Mouse (Mus musculus) cortical plate, adult 2 months (tissue): ENCODE measurements around the gene Ces2a. TPM values are rescaled to one million over a fixed set of nuclear protein-coding genes. Genes with fewer than 3 reads are reported as not detected.

ENCODE experiments used
- H3K27ac ChIP-seq: fragments of 200-500 bp; 2 replicates; pipeline ENCODE4 v1.5.1; 2012; ENCODE audit warnings: low read length, control low read depth, inconsistent platforms; ENCODE audit not compliant: insufficient read depth
- H3K4me1 ChIP-seq: fragments of 200-500 bp; 2 replicates; pipeline ENCODE4 v1.6.1; 2011; ENCODE audit warnings: low read length; ENCODE audit not compliant: control insufficient read depth, insufficient read depth
- H3K4me3 ChIP-seq: fragments of 200-500 bp; 2 replicates; pipeline ENCODE4 v1.5.1; 2011; ENCODE audit warnings: mild to moderate bottlenecking, low read length, control low read depth; ENCODE audit not compliant: insufficient read depth
- CTCF ChIP-seq: fragments of 200-500 bp; IDR thresholded peaks from 2 replicates; pipeline ENCODE4 v1.5.1; 2011; ENCODE audit warnings: mild to moderate bottlenecking, control low read depth, low read length; ENCODE audit not compliant: insufficient read depth; ENCODE audit errors: extremely low read depth
- POLR2A ChIP-seq: fragments of 200-500 bp; IDR thresholded peaks from 2 replicates; pipeline ENCODE4 v1.6.1; 2011; ENCODE audit warnings: mild to moderate bottlenecking, low read length, control low read depth; ENCODE audit not compliant: insufficient read depth; ENCODE audit errors: extremely low read depth
- polyA plus RNA-seq: library from polyadenylated mRNA; depleted of rRNA; stranded (reverse); fragments of >200 nt; gene quantifications from 2 replicates; pipeline ENCODE4 v1.2.3, GENCODE M21; 2012; rRNA removed

Ces2a gene
- polyA plus RNA-seq, 1 experiment, result not detected

GRCm38 (mm10) chr8:104758209-104758608 lies 24.4 kb downstream of the Ces2a start:
- TF ChIP-seq CTCF, result no peak
- no peak for TF ChIP-seq POLR2A
- Histone ChIP-seq H3K27ac (no peak overlapping the region), H3K4me3 (no peak overlapping the region), H3K4me1 (0 out of 2 replicates have a peak, but pooled peaks cover 2% of the 10 kb centered on the region)

- Histone ChIP-seq H3K27ac (no peak overlapping the region), H3K4me1 (0 out of 2 replicates have a peak, but pooled peaks cover 2% of the 10 kb centered on the region), H3K4me3 (no peak overlapping the region)
- TF ChIP-seq POLR2A, result no peak
- no peak for TF ChIP-seq CTCF
These were observed 27.3 kb downstream of the Ces2a start for GRCm38 (mm10) chr8:104761126-104761525.

- TF ChIP-seq POLR2A (no peak), CTCF (no peak)
- H3K27ac ChIP-seq, result no peak overlapping the region
- no peak overlapping the region for H3K4me3 ChIP-seq
- H3K4me1 ChIP-seq, result no peaks in the 10 kb centered on the region
These were observed 32.7 kb downstream of the Ces2a start for GRCm38 (mm10) chr8:104766485-104766884.

GRCm38 (mm10) chr8:104770365-104770764 lies 36.6 kb downstream of the Ces2a start:
- TF ChIP-seq POLR2A (no peak), CTCF (no peak)

GRCm38 (mm10) chr8:104787049-104787448 lies 53.2 kb downstream of the Ces2a start:
- Histone ChIP-seq H3K4me3 (no peak overlapping the region), H3K27ac (no peak overlapping the region), H3K4me1 (no peaks in the 10 kb centered on the region; the same call in 1 of the 2 replicates)
- TF ChIP-seq POLR2A (no peak), CTCF (no peak)

More at GRCm38 (mm10) chr8:104770365-104770764, 36.6 kb downstream of the Ces2a start:
- no peak overlapping the region for H3K27ac ChIP-seq
- H3K4me3 ChIP-seq, result no peak overlapping the region
- no peaks in the 10 kb centered on the region for H3K4me1 ChIP-seq

- H3K27ac ChIP-seq, result no peak overlapping the region
- H3K4me1 ChIP-seq, result no peaks in the 10 kb centered on the region; the same call in 1 of the 2 replicates
- no peak overlapping the region for H3K4me3 ChIP-seq
- TF ChIP-seq CTCF (no peak), POLR2A (no peak)
These were observed 55.1 kb downstream of the Ces2a start for GRCm38 (mm10) chr8:104788929-104789328.

GRCm38 (mm10) chr8:104789886-104790680 lies 56.3 kb downstream of the Ces2a start:
- H3K27ac ChIP-seq, result no peak overlapping the region
- no peak for TF ChIP-seq POLR2A
- TF ChIP-seq CTCF, result 0 out of 2 replicates have a peak, but pooled peaks have one; percentile 1
- no peak overlapping the region for H3K4me3 ChIP-seq
- no peaks in the 10 kb centered on the region; the same call in 1 of the 2 replicates for H3K4me1 ChIP-seq

Other genes with a start within 250 kb of the Ces2a start
- 0.69 and 1.2 TPM in 2 replicates for gene Terb1, start 224.1 kb upstream of the Ces2a start, polyA plus RNA-seq
- gene Nae1, start 199.4 kb upstream of the Ces2a start, polyA plus RNA-seq, result 75.4 and 76.2 TPM in 2 replicates
- 48.6 and 59.8 TPM in 2 replicates for gene Car7, start 199.3 kb upstream of the Ces2a start, polyA plus RNA-seq
- 4.7 and 5.1 TPM in 2 replicates for gene Pdp2, start 142.6 kb upstream of the Ces2a start, polyA plus RNA-seq
- not detected in 2 replicates for gene Cdh16, start 109.6 kb upstream of the Ces2a start, polyA plus RNA-seq
- gene Rrad, start 102.7 kb upstream of the Ces2a start, polyA plus RNA-seq, result 2.4 and 2.9 TPM in 2 replicates
- 51.2 and 55.8 TPM in 2 replicates for gene Ciao2b, start 92.0 kb upstream of the Ces2a start, polyA plus RNA-seq
- 0.08 and 0.10 TPM in 2 replicates for gene Ces2b, start 97.6 kb downstream of the Ces2a start, polyA plus RNA-seq
- gene Ces2c, start 113.1 kb downstream of the Ces2a start, polyA plus RNA-seq, result 0.06 TPM in 1 of 2 replicates, not detected in the other
- 0.04 TPM in 2 replicates for gene Ces2e, start 192.3 kb downstream of the Ces2a start, polyA plus RNA-seq
- gene Ces2f, start 213.4 kb downstream of the Ces2a start, polyA plus RNA-seq, result not detected in 2 replicates
- gene Ces2g, start 227.7 kb downstream of the Ces2a start, polyA plus RNA-seq, result 0.13 and 0.25 TPM in 2 replicates